Mouse (Mus musculus): Measurements from ENCODE around the gene Fam196a. TPM values are rescaled to one million over a fixed set of nuclear protein-coding genes. Genes with fewer than 3 reads are reported as not detected.

The Fam196a gene
- polyA plus RNA-seq, 1 experiment: not detected

DNA sequence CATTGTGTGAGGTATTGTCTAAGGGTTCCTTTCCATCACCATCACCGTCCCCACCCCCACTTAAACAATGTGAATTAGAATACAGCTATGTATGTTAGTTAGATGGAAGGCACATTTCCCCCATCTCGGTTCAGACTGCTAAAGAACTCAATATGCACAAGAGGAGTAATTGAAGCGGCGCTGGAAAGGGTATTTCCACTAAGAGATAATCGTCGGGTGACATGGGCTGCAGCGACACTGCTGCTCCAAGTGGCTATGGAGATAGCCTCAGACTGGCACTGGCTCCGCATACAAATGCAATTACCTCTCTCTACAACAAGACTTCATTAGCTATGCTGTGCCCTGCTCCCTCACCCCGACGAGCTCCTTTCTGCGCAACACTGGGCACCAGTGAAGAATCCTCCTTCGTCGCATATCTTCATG lies 45.8 kb downstream of the Fam196a start:
- H3K27me3 ChIP-seq (replicated peaks; ENCODE audit: control insufficient read depth, insufficient read depth, low read length): no peaks in the 10 kb centered on the region
- DNase-seq: no peak
- H3K4me1 ChIP-seq (ENCODE audit: control insufficient read depth, insufficient read depth, low read length): no peaks in the 10 kb centered on the region
- WGBS: 92% methylated on average over 13 of the region's 13 CpGs
- H3K4me3 ChIP-seq (ENCODE audit: insufficient read depth, low read depth, low read length): no peak overlapping the region
- H3K27ac ChIP-seq (ENCODE audit: insufficient read depth, low read depth, low read length): no peak overlapping the region
- H3K36me3 ChIP-seq (ENCODE audit: control insufficient read depth, insufficient read depth, low read length): no peaks in the 10 kb centered on the region
- no peak for TF ChIP-seq POLR2A (IDR thresholded peaks at IDR 0.05; ENCODE audit: low read depth, low read length)
- TF ChIP-seq CTCF (conservative IDR thresholded peaks at IDR 0.05; ENCODE audit: insufficient read depth, insufficient read length, low read depth, low read length): no peak

DNA sequence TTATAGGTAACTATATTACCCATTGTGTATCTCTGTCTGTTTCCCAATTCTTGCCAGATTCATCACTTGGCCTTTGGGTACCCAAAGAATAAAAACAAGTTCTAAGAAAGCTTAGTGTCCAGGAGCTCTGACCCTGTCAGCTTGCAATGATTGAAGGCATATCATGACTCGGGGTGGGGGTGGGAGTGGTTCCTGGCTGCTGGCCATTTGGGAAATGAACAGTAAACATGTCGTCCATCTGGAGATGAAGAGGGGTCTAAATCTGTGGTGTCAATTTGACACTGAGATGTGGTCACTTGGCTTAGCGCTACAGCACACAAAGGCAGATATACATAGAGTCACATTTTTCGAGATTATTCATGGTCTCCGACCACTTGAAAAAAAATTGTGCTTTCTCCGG lies 54.7 kb downstream of the Fam196a start:
- no peak overlapping the region for H3K4me3 ChIP-seq (ENCODE audit: insufficient read depth, low read depth, low read length)
- H3K27me3 ChIP-seq (replicated peaks; ENCODE audit: control insufficient read depth, insufficient read depth, low read length): no peaks in the 10 kb centered on the region
- DNase-seq: no peak
- no peaks in the 10 kb centered on the region for H3K4me1 ChIP-seq (ENCODE audit: control insufficient read depth, insufficient read depth, low read length)
- TF ChIP-seq CTCF (conservative IDR thresholded peaks at IDR 0.05; ENCODE audit: insufficient read depth, insufficient read length, low read depth, low read length) (no peak), POLR2A (IDR thresholded peaks at IDR 0.05; ENCODE audit: low read depth, low read length) (no peak)
- WGBS: 62% methylated on average over 6 of the region's 6 CpGs
- no peaks in the 10 kb centered on the region for H3K36me3 ChIP-seq (ENCODE audit: control insufficient read depth, insufficient read depth, low read length)
- H3K27ac ChIP-seq (ENCODE audit: insufficient read depth, low read depth, low read length): no peak overlapping the region

DNA sequence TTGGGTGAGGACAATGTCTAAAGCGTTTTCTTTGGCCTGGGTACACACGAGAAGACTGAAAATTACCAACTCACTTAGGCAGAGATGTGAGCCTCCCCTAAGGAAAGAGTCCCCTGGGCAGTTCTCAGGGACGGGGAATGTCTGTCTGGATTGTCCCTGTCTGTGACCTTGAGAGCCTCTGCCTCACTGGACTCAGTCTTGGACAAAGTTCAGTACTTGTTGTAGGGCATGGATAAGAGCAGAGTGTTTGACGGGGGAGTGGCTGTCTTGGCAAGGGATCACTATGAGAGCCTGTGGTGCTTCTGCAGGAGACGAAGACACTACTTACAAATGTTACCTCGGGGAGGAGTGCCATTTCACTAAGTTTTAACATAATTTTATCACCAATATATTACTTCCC lies 57.8 kb downstream of the Fam196a start:
- TF ChIP-seq POLR2A (IDR thresholded peaks at IDR 0.05; ENCODE audit: low read depth, low read length) (no peak), CTCF (conservative IDR thresholded peaks at IDR 0.05; ENCODE audit: insufficient read depth, insufficient read length, low read depth, low read length) (no peak)
- no peak overlapping the region for H3K4me3 ChIP-seq (ENCODE audit: insufficient read depth, low read depth, low read length)
- no peaks in the 10 kb centered on the region for H3K27me3 ChIP-seq (replicated peaks; ENCODE audit: control insufficient read depth, insufficient read depth, low read length)
- whole genome bisulfite sequencing: 60% methylated on average over 6 of the region's 6 CpGs
- no peaks in the 10 kb centered on the region for H3K36me3 ChIP-seq (ENCODE audit: control insufficient read depth, insufficient read depth, low read length)
- no peaks in the 10 kb centered on the region for H3K4me1 ChIP-seq (ENCODE audit: control insufficient read depth, insufficient read depth, low read length)
- DNase-seq: peak; percentile 17
- H3K27ac ChIP-seq (ENCODE audit: insufficient read depth, low read depth, low read length): no peak overlapping the region

DNA sequence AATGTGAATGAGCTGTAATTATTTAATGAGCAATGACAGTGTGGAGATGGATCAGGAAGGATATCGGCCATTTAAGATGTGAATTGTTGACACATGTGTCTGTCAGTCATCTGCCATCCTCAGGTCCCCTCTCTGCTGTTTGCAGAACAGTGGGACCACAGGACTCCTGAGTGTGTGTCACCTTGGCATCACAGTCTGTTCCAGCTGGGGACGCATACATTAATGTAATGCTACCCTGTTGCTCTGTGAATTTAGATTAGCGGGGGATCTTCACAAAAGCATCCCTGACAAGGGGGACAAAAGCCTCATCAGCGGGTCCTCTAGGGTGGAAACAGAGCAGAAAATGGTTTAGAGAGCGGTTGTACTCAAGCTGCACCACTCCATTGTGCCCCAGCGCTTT lies 59.2 kb downstream of the Fam196a start:
- no peaks in the 10 kb centered on the region for H3K27me3 ChIP-seq (replicated peaks; ENCODE audit: control insufficient read depth, insufficient read depth, low read length)
- no peak overlapping the region for H3K27ac ChIP-seq (ENCODE audit: insufficient read depth, low read depth, low read length)
- WGBS: 92% methylated on average over 6 of the region's 6 CpGs
- no peak for TF ChIP-seq CTCF (conservative IDR thresholded peaks at IDR 0.05; ENCODE audit: insufficient read depth, insufficient read length, low read depth, low read length)
- no peak for TF ChIP-seq POLR2A (IDR thresholded peaks at IDR 0.05; ENCODE audit: low read depth, low read length)
- no peak for DNase-seq
- H3K4me3 ChIP-seq (ENCODE audit: insufficient read depth, low read depth, low read length): no peak overlapping the region
- no peaks in the 10 kb centered on the region for H3K36me3 ChIP-seq (ENCODE audit: control insufficient read depth, insufficient read depth, low read length)
- no peaks in the 10 kb centered on the region for H3K4me1 ChIP-seq (ENCODE audit: control insufficient read depth, insufficient read depth, low read length)

DNA sequence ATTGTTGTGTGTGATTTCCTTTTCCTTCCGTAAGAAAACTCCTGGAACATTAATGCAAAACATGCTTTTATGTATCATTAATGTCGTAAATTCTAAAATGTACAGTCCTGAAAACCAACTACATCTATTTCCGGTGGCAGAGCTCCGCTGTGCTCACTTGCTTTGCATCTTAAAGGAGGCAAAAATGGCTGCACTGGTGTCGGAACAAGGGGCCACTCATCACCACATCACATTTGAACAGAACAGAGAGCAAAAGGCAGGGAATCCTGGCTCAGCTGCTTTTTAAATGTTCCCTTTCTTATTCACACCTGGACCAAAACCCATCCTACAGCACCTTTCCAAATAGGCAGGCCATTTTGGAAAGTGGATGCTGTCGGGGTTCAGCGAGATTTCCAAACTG lies 65.2 kb downstream of the Fam196a start:
- H3K36me3 ChIP-seq (ENCODE audit: control insufficient read depth, insufficient read depth, low read length): no peaks in the 10 kb centered on the region
- no peak for DNase-seq
- no peaks in the 10 kb centered on the region for H3K4me1 ChIP-seq (ENCODE audit: control insufficient read depth, insufficient read depth, low read length)
- no peak overlapping the region for H3K27ac ChIP-seq (ENCODE audit: insufficient read depth, low read depth, low read length)
- WGBS: 87% methylated on average over 7 of the region's 7 CpGs
- TF ChIP-seq POLR2A (IDR thresholded peaks at IDR 0.05; ENCODE audit: low read depth, low read length): no peak
- no peak for TF ChIP-seq CTCF (conservative IDR thresholded peaks at IDR 0.05; ENCODE audit: insufficient read depth, insufficient read length, low read depth, low read length)
- H3K27me3 ChIP-seq (replicated peaks; ENCODE audit: control insufficient read depth, insufficient read depth, low read length): no peaks in the 10 kb centered on the region
- H3K4me3 ChIP-seq (ENCODE audit: insufficient read depth, low read depth, low read length): no peak overlapping the region

DNA sequence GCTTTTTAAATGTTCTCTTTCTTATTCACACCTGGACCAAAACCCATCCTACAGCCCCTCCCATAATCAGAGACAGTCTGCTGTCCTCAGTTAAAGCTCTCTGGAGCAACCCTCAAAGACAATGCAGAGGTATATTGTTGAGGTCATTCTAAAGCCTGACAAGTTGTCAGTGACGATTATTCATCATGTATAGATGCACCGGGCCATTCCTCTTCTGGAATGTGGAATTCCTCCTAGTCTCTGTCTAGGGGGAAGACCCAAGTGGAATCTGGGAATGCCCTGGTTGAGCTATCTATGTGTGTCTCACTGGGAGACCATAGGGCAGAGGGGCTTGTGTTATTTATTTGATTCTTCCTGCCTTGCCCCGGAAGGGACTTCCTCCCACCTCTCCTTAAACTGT lies 65.7 kb downstream of the Fam196a start:
- TF ChIP-seq CTCF (conservative IDR thresholded peaks at IDR 0.05; ENCODE audit: insufficient read depth, insufficient read length, low read depth, low read length): no peak
- no peak for TF ChIP-seq POLR2A (IDR thresholded peaks at IDR 0.05; ENCODE audit: low read depth, low read length)
- no peaks in the 10 kb centered on the region for H3K27me3 ChIP-seq (replicated peaks; ENCODE audit: control insufficient read depth, insufficient read depth, low read length)
- WGBS: 67% methylated on average over 3 of the region's 3 CpGs

DNA sequence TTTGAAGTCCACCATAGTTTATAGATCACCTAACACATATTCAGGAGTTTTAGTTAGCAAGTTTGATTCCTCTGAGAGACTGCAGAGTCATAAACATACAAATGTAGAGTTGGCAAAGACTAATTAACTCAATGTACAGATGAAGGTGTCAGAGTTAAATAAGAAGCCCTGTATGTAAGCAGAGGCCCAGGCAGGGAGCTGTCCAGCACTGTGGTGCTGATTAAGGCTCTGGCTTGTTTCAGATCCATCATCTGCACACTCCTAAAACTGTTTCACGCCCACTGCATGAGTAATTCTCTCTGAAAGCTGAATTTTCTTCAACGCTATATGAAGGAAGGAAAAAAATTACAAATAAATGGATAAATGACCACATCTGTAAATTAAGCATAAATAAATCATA lies 74.1 kb downstream of the Fam196a start:
- WGBS: 82% methylated on average over 2 of the region's 2 CpGs
- Histone ChIP-seq H3K4me3 (ENCODE audit: insufficient read depth, low read depth, low read length) (no peak overlapping the region), H3K36me3 (ENCODE audit: control insufficient read depth, insufficient read depth, low read length) (no peaks in the 10 kb centered on the region), H3K27ac (ENCODE audit: insufficient read depth, low read depth, low read length) (no peak overlapping the region), H3K4me1 (ENCODE audit: control insufficient read depth, insufficient read depth, low read length) (no peaks in the 10 kb centered on the region), H3K27me3 (replicated peaks; ENCODE audit: control insufficient read depth, insufficient read depth, low read length) (no peaks in the 10 kb centered on the region)
- TF ChIP-seq CTCF (conservative IDR thresholded peaks at IDR 0.05; ENCODE audit: insufficient read depth, insufficient read length, low read depth, low read length) (no peak), POLR2A (IDR thresholded peaks at IDR 0.05; ENCODE audit: low read depth, low read length) (no peak)
- peak; percentile 38 for DNase-seq

More for the DNA sequence above, 65.7 kb downstream of the Fam196a start:
- Histone ChIP-seq H3K4me1 (ENCODE audit: control insufficient read depth, insufficient read depth, low read length) (no peaks in the 10 kb centered on the region), H3K36me3 (ENCODE audit: control insufficient read depth, insufficient read depth, low read length) (no peaks in the 10 kb centered on the region), H3K27ac (ENCODE audit: insufficient read depth, low read depth, low read length) (no peak overlapping the region), H3K4me3 (ENCODE audit: insufficient read depth, low read depth, low read length) (no peak overlapping the region)
- DNase-seq: no peak

DNA sequence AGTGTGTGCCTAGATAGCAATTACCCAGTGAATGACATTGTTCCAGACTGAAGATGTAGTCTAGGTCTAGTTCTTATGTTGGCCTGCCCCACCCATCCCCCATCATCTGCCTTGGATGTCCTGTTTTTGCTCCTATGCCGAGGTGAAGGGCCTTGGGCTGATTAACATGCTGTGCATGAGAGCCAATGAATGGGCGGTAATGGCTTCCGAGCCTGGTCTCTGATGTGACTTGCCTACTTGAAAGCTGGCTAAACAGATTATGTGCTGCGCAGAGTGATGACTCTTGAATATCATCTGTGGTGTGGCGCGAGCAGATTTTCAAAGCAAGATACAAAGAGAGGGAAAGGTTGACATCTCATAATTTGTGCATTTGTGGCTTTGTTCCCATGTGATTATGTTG lies 76.2 kb downstream of the Fam196a start:
- no peak for TF ChIP-seq POLR2A (IDR thresholded peaks at IDR 0.05; ENCODE audit: low read depth, low read length)
- no peak for TF ChIP-seq CTCF (conservative IDR thresholded peaks at IDR 0.05; ENCODE audit: insufficient read depth, insufficient read length, low read depth, low read length)
- no peak for DNase-seq
- Histone ChIP-seq H3K36me3 (ENCODE audit: control insufficient read depth, insufficient read depth, low read length) (no peaks in the 10 kb centered on the region), H3K27ac (ENCODE audit: insufficient read depth, low read depth, low read length) (no peak overlapping the region), H3K4me3 (ENCODE audit: insufficient read depth, low read depth, low read length) (no peak overlapping the region), H3K27me3 (replicated peaks; ENCODE audit: control insufficient read depth, insufficient read depth, low read length) (no peaks in the 10 kb centered on the region), H3K4me1 (ENCODE audit: control insufficient read depth, insufficient read depth, low read length) (no peaks in the 10 kb centered on the region)
- 90% methylated on average over 6 of the region's 6 CpGs for WGBS

Data from kidney, adult 2 months (tissue).